Mouse (Mus musculus): ENCODE measurements around the gene Clec10a.

DNA sequence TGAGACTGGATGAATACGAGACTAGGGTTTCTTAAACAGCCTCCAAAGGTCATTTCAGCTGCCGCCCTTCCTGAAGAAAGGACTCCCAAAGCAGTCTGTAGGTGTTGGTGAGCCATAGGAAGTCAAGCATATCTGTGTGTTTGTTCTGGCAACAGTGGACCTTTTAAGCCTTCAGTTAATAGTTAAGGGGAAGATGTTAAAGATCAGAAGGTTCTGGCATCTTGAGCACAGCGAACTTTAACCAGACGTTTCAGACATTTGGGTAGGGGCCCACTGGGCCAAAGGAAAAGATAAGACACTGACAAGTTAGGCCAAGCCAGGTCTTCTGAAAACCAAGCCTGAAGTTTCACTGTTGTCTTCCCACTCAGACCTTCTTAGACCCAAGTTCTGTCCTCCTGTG lies 62.0 kb downstream of the Clec10a start:
- TF ChIP-seq CTCF (IDR thresholded peaks at IDR 0.05; ENCODE audit: borderline replicate concordance, control insufficient read depth, extremely low read depth, insufficient read depth, low read length, poor library complexity), result no peak
- no peak for TF ChIP-seq POLR2A (IDR thresholded peaks at IDR 0.05; ENCODE audit: control insufficient read depth, extremely low read depth, insufficient read depth, low read length, poor library complexity)
